Mouse (Mus musculus): ENCODE measurements around the gene Cdc34b. TPM values are rescaled to one million over a fixed set of nuclear protein-coding genes. Genes with fewer than 3 reads are reported as not detected.
A peak's percentile ranks its signal among the peaks of the same experiment; 100 is the strongest.

The Cdc34b gene
- polyA plus RNA-seq, 1 experiment: 0.55 TPM

DNA sequence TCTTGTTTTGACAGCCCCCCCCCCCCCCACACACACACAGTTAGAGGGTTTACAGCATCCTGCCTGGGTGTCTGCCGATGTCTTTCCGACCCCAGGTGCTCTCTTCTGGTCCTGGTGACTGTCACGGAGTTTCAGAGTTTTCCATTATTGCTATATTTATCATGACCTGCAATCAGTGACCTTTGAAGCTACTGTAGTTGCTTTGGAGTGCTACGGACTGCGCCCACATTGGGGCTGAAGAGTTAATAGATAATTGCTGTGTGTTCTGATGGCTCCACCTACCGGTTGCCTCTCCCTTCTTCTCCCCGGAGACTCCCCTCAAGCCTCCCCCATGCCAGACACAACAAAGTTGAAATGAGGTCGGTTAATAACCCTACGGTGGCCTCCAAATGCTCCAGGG is 24.8 kb upstream of the Cdc34b start:
- no peaks in the 10 kb centered on the region for H3K27me3 ChIP-seq (ENCODE audit: control insufficient read depth, insufficient read depth, low read length, poor library complexity, severe bottlenecking)
- H3K9me3 ChIP-seq (replicated peaks; ENCODE audit: control insufficient read depth, insufficient read depth, low read length, poor library complexity, severe bottlenecking): no peaks in the 10 kb centered on the region
- no peak overlapping the region for H3K27ac ChIP-seq (ENCODE audit: insufficient read depth, low read length)
- no peaks in the 10 kb centered on the region for H3K36me3 ChIP-seq (ENCODE audit: control insufficient read depth, insufficient read depth, low read length, poor library complexity, severe bottlenecking)
- no peak overlapping the region for H3K9ac ChIP-seq (ENCODE audit: low read depth, poor library complexity, severe bottlenecking)
- no peak overlapping the region for H3K4me3 ChIP-seq (ENCODE audit: low read depth, low read length)
- H3K4me1 ChIP-seq (ENCODE audit: control insufficient read depth, insufficient read depth, low read length): no peaks in the 10 kb centered on the region
- TF ChIP-seq CTCF (IDR thresholded peaks at IDR 0.05; ENCODE audit: low read depth, low read length): peak; percentile 56
- no peak for TF ChIP-seq EP300 (IDR thresholded peaks at IDR 0.05; ENCODE audit: insufficient read depth, low read depth, low read length)

DNA sequence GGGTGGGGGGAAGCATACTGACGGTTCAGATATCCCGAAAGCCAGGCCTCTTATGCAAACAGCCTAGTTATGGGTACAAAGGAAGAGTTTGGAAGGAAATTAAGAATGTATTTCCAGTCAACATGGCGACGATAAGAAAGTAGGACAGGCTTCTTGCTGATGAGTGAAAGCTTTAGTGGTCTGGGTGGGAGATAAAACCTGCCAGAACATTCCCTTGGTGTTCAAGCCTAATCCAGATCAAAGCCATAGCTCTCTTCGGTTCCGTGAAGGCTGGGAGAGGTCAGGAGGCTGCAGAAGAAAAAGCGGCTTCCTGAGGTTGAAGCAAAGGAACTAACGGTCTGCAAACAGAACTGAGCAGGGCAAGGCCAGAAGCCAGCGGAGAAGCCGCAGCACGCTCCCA is 24.3 kb upstream of the Cdc34b start:
- H3K36me3 ChIP-seq (ENCODE audit: control insufficient read depth, insufficient read depth, low read length, poor library complexity, severe bottlenecking): no peaks in the 10 kb centered on the region
- no peak overlapping the region for H3K4me3 ChIP-seq (ENCODE audit: low read depth, low read length)
- H3K27me3 ChIP-seq (ENCODE audit: control insufficient read depth, insufficient read depth, low read length, poor library complexity, severe bottlenecking): no peaks in the 10 kb centered on the region
- no peak for TF ChIP-seq CTCF (IDR thresholded peaks at IDR 0.05; ENCODE audit: low read depth, low read length)
- no peak for TF ChIP-seq EP300 (IDR thresholded peaks at IDR 0.05; ENCODE audit: insufficient read depth, low read depth, low read length)
- no peak for TF ChIP-seq POLR2A (IDR thresholded peaks at IDR 0.05; ENCODE audit: insufficient read depth, low read length)
- no peaks in the 10 kb centered on the region for H3K9me3 ChIP-seq (replicated peaks; ENCODE audit: control insufficient read depth, insufficient read depth, low read length, poor library complexity, severe bottlenecking)
- no peak overlapping the region for H3K27ac ChIP-seq (ENCODE audit: insufficient read depth, low read length)
- no peaks in the 10 kb centered on the region for H3K4me1 ChIP-seq (ENCODE audit: control insufficient read depth, insufficient read depth, low read length)
- H3K9ac ChIP-seq (ENCODE audit: low read depth, poor library complexity, severe bottlenecking): peak overlapping the region; percentile 36; the same call in 1 of the 2 replicates

DNA sequence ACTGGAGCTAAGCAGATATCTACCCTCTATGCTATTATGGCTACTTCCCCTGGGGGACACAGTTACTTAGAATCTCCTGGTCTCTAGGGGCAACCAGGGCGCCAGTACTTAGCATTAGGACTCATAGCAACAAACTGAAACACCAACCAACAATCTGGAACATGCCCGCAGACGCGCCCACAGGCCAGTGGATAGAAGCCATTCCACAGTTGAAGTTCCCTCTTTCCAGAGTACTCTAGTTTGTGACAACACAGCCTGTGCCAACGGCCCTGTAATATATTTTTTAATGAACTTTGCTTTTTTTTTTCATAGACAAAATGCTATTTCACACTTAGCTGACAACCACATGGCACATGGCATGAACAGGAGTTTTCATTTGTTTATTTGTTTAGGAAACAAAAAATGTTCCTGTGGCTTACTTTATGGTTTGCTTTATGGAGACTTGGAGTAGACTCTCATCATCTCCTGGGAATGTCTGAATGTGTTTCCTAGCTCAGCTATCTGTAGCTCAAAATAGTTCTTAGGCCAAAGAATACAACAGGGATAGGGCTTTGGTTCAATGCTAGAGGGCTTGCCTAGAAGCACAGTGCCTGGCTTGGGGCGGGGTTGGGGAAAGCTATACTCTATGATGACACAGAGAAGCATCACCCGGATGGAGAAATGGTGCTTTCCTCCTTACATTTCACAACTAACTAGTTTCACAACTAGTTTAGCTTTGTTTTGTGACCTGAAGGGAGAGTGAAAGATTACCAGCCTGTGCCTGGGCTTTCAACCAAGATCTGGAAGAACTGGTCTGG is 23.3 kb upstream of the Cdc34b start:
- Histone ChIP-seq H3K36me3 (ENCODE audit: control insufficient read depth, insufficient read depth, low read length, poor library complexity, severe bottlenecking) (no peaks in the 10 kb centered on the region), H3K4me1 (ENCODE audit: control insufficient read depth, insufficient read depth, low read length) (no peaks in the 10 kb centered on the region), H3K27me3 (ENCODE audit: control insufficient read depth, insufficient read depth, low read length, poor library complexity, severe bottlenecking) (no peaks in the 10 kb centered on the region), H3K27ac (ENCODE audit: insufficient read depth, low read length) (no peak overlapping the region), H3K9me3 (replicated peaks; ENCODE audit: control insufficient read depth, insufficient read depth, low read length, poor library complexity, severe bottlenecking) (no peaks in the 10 kb centered on the region), H3K4me3 (ENCODE audit: low read depth, low read length) (no peak overlapping the region), H3K9ac (ENCODE audit: low read depth, poor library complexity, severe bottlenecking) (no peak overlapping the region)
- TF ChIP-seq EP300 (IDR thresholded peaks at IDR 0.05; ENCODE audit: insufficient read depth, low read depth, low read length) (no peak), CTCF (IDR thresholded peaks at IDR 0.05; ENCODE audit: low read depth, low read length) (no peak), POLR2A (IDR thresholded peaks at IDR 0.05; ENCODE audit: insufficient read depth, low read length) (no peak)

DNA sequence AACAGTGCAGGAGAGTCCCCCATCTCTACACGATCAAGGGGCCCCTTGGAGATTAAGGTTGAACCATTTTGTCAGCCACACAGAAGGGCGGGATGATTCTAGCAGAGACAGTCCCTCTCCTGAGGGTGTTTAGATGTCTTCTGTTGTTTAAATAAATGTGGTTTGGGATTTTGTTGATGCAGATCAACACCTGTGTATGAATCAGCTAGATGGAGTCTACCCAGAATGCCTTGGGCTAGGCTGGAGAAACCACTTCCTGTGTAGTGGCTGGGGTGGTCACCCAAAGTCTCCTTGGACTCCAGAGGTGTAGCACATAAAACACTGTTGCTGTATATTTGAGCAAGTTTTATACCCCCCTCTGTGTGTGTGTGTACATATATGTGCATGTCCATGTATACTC is 22.4 kb upstream of the Cdc34b start:
- Histone ChIP-seq H3K4me3 (ENCODE audit: low read depth, low read length) (no peak overlapping the region), H3K9ac (ENCODE audit: low read depth, poor library complexity, severe bottlenecking) (no peak overlapping the region), H3K9me3 (replicated peaks; ENCODE audit: control insufficient read depth, insufficient read depth, low read length, poor library complexity, severe bottlenecking) (no peaks in the 10 kb centered on the region), H3K4me1 (ENCODE audit: control insufficient read depth, insufficient read depth, low read length) (no peaks in the 10 kb centered on the region), H3K27ac (ENCODE audit: insufficient read depth, low read length) (no peak overlapping the region), H3K27me3 (ENCODE audit: control insufficient read depth, insufficient read depth, low read length, poor library complexity, severe bottlenecking) (no peaks in the 10 kb centered on the region), H3K36me3 (ENCODE audit: control insufficient read depth, insufficient read depth, low read length, poor library complexity, severe bottlenecking) (no peaks in the 10 kb centered on the region)
- TF ChIP-seq EP300 (IDR thresholded peaks at IDR 0.05; ENCODE audit: insufficient read depth, low read depth, low read length): no peak
- TF ChIP-seq CTCF (IDR thresholded peaks at IDR 0.05; ENCODE audit: low read depth, low read length): no peak
- TF ChIP-seq POLR2A (IDR thresholded peaks at IDR 0.05; ENCODE audit: insufficient read depth, low read length): no peak

DNA sequence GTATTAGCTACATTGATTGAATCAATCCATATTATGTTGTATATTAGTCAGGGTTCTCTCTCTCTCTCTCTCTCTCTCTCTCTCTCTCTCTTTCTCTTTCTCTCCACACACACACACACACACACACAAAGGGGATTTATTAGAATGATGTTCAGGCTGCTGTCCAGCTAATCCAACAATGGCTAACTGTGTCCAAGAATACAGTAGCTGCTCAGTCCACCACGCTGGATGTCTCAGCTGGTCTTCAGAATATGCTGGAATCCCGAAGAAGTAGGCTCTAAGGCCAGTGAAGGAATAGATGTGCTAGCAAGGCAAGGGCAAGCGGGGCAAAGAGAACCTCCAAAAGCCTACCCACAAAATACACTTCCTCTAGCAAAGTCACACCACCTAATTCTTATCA is 14.3 kb upstream of the Cdc34b start:
- no peaks in the 10 kb centered on the region for H3K4me1 ChIP-seq (ENCODE audit: control insufficient read depth, insufficient read depth, low read length)
- TF ChIP-seq CTCF (IDR thresholded peaks at IDR 0.05; ENCODE audit: low read depth, low read length) (no peak), EP300 (IDR thresholded peaks at IDR 0.05; ENCODE audit: insufficient read depth, low read depth, low read length) (no peak), POLR2A (IDR thresholded peaks at IDR 0.05; ENCODE audit: insufficient read depth, low read length) (no peak)
- H3K36me3 ChIP-seq (ENCODE audit: control insufficient read depth, insufficient read depth, low read length, poor library complexity, severe bottlenecking): no peaks in the 10 kb centered on the region
- no peaks in the 10 kb centered on the region for H3K27me3 ChIP-seq (ENCODE audit: control insufficient read depth, insufficient read depth, low read length, poor library complexity, severe bottlenecking)
- H3K9me3 ChIP-seq (replicated peaks; ENCODE audit: control insufficient read depth, insufficient read depth, low read length, poor library complexity, severe bottlenecking): no peaks in the 10 kb centered on the region
- no peak overlapping the region for H3K27ac ChIP-seq (ENCODE audit: insufficient read depth, low read length)
- H3K9ac ChIP-seq (ENCODE audit: low read depth, poor library complexity, severe bottlenecking): no peak overlapping the region
- no peak overlapping the region for H3K4me3 ChIP-seq (ENCODE audit: low read depth, low read length)

DNA sequence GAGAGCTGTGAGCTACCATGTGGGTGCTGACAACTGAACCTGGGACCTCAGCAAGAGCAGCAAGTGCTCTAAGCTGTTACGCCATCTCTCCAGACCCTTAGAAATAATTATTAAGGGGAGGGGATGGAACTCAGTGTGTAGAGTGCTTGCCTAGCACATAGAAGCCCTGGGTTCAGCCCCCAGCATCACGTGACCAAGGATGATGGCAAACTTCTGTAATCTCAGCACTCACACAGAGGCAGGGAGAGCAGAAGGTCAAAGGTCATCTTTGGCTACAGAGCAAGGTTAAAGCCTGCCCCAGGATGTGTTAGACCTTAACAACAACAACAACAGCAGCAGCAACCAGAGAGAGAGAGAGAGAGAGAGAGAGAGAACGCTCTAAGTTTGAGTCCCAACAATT is 13.0 kb upstream of the Cdc34b start:
- Histone ChIP-seq H3K27me3 (ENCODE audit: control insufficient read depth, insufficient read depth, low read length, poor library complexity, severe bottlenecking) (no peaks in the 10 kb centered on the region), H3K4me3 (ENCODE audit: low read depth, low read length) (no peak overlapping the region), H3K4me1 (ENCODE audit: control insufficient read depth, insufficient read depth, low read length) (peaks cover 2% of the 10 kb centered on the region), H3K27ac (ENCODE audit: insufficient read depth, low read length) (no peak overlapping the region), H3K9me3 (replicated peaks; ENCODE audit: control insufficient read depth, insufficient read depth, low read length, poor library complexity, severe bottlenecking) (no peaks in the 10 kb centered on the region), H3K36me3 (ENCODE audit: control insufficient read depth, insufficient read depth, low read length, poor library complexity, severe bottlenecking) (no peaks in the 10 kb centered on the region), H3K9ac (ENCODE audit: low read depth, poor library complexity, severe bottlenecking) (no peak overlapping the region)
- TF ChIP-seq CTCF (IDR thresholded peaks at IDR 0.05; ENCODE audit: low read depth, low read length): no peak
- TF ChIP-seq POLR2A (IDR thresholded peaks at IDR 0.05; ENCODE audit: insufficient read depth, low read length): no peak
- no peak for TF ChIP-seq EP300 (IDR thresholded peaks at IDR 0.05; ENCODE audit: insufficient read depth, low read depth, low read length)
